ENCODE assay signal across 31 mouse cellular contexts in the genomic region with DNA sequence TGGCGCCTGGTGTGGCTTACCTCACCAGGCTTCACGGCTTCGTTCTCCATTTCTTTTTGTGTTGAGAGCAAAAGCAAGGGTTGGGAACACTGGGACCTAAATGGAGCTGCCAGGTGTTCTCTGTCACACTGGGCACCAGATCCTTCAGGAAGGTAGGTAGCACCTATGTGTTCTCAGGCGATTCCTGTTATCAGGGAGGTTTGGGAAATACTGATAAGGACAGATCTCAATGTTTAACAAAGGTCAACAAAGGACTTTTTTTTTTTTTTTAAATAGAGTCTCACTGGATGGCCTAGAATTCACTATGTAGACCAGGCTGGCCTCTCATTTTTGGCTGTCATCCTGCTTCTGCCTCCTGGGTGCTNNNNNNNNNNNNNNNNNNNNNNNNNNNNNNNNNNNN. TPM values are rescaled to one million over a fixed set of nuclear protein-coding genes. Genes with fewer than 3 reads are reported as not detected.
A peak's percentile ranks its signal among the peaks of the same experiment; 100 is the strongest.
DNase-seq lines count a peak whose midpoint lies in the region; ATAC-seq lines count a peak whose summit lies in the region.
"Had no signal": no experiment of that assay in that cellular context is flagged by ENCODE, and none has a peak within 500 bp of the region (broad histone marks: within the 10 kb centered on the region; RNA-seq: fewer than 3 reads in every experiment).

No protein-coding gene starts in this region.

- H3K36me3 ChIP-seq in heart, embryonic 12.5 days = no peaks in the 10 kb centered on the region
- H3K36me3 ChIP-seq in intestine, embryonic 15.5 days = no peaks in the 10 kb centered on the region
- no peaks in the 10 kb centered on the region for H3K36me3 ChIP-seq in stomach, embryonic 14.5 days (ENCODE audit: control insufficient read depth, insufficient read depth, low read length)
- H3K36me3 ChIP-seq: embryonic facial prominence, embryonic 15.5 days; forebrain, embryonic 10.5 days; heart, embryonic 13.5 days; hindbrain, embryonic 15.5 days had no signal

- H3K4me2 ChIP-seq in heart, embryonic 12.5 days = no peak overlapping the region
- no peak overlapping the region for H3K4me2 ChIP-seq in intestine, embryonic 15.5 days (replicated peaks)
- H3K4me2 ChIP-seq in stomach, embryonic 14.5 days (replicated peaks; ENCODE audit: low read depth, low read length) = no peak overlapping the region
- H3K4me2 ChIP-seq: embryonic facial prominence, embryonic 15.5 days; heart, embryonic 13.5 days; hindbrain, embryonic 15.5 days had no signal

- H3K4me3 ChIP-seq in heart, embryonic 12.5 days = no peak overlapping the region
- no peak overlapping the region for H3K4me3 ChIP-seq in intestine, embryonic 15.5 days (replicated peaks)
- H3K4me3 ChIP-seq in stomach, embryonic 14.5 days (ENCODE audit: low read depth, low read length) = no peak overlapping the region
- H3K4me3 ChIP-seq: embryonic facial prominence, embryonic 15.5 days; erythroblast, embryonic 14.5 days; forebrain, embryonic 10.5 days; heart, embryonic 13.5 days; hindbrain, embryonic 15.5 days had no signal

- H3K9ac ChIP-seq in heart, embryonic 12.5 days = no peak overlapping the region
- no peak overlapping the region for H3K9ac ChIP-seq in intestine, embryonic 15.5 days
- no peak overlapping the region for H3K9ac ChIP-seq in stomach, embryonic 14.5 days (replicated peaks; ENCODE audit: low read depth, low read length)
- H3K9ac ChIP-seq: embryonic facial prominence, embryonic 15.5 days; heart, embryonic 13.5 days; hindbrain, embryonic 15.5 days had no signal

- no peak for ATAC-seq in heart, embryonic 12.5 days (ENCODE audit: insufficient number of reproducible peaks, low FRiP score)
- peak; percentile 76 for ATAC-seq in intestine, embryonic 15.5 days
- no peak for ATAC-seq in stomach, embryonic 14.5 days (ENCODE audit: insufficient number of reproducible peaks, insufficient read depth, low FRiP score, low read depth)
- ATAC-seq in cerebellum, adult (ENCODE audit: insufficient number of reproducible peaks, low FRiP score, low TSS enrichment) = no peak
- ATAC-seq: activated CD4-positive, CD25-positive, alpha-beta regulatory T cell, adult 4 months; CD4-positive, CD25-positive, alpha-beta regulatory T cell, adult 4 months; forebrain, embryonic 14.5 days; Patski had no signal

- whole genome bisulfite sequencing in heart, embryonic 12.5 days = 50% methylated on average over 4 of the region's 4 CpGs
- 63% methylated on average over 4 of the region's 4 CpGs for WGBS in intestine, embryonic 15.5 days
- WGBS in stomach, embryonic 14.5 days = 45% methylated on average over 4 of the region's 4 CpGs

- H3K9me3 ChIP-seq in heart, embryonic 12.5 days (replicated peaks) = no peaks in the 10 kb centered on the region; the same call in 1 of the 2 replicates
- no peaks in the 10 kb centered on the region for H3K9me3 ChIP-seq in intestine, embryonic 15.5 days
- H3K9me3 ChIP-seq in stomach, embryonic 14.5 days (ENCODE audit: control insufficient read depth, low read depth, low read length) = no peaks in the 10 kb centered on the region
- H3K9me3 ChIP-seq: embryonic facial prominence, embryonic 15.5 days; forebrain, embryonic 10.5 days; heart, embryonic 13.5 days; hindbrain, embryonic 15.5 days had no signal

- peaks cover 3% of the 10 kb centered on the region; the same call in 1 of the 2 replicates for H3K4me1 ChIP-seq in heart, embryonic 12.5 days (replicated peaks)
- H3K4me1 ChIP-seq in intestine, embryonic 15.5 days (replicated peaks) = 0 out of 2 replicates have a peak, but pooled peaks cover 3% of the 10 kb centered on the region
- H3K4me1 ChIP-seq in stomach, embryonic 14.5 days (ENCODE audit: control insufficient read depth, insufficient read depth, low read length) = 0 out of 2 replicates have a peak, but pooled peaks cover 4% of the 10 kb centered on the region
- H3K4me1 ChIP-seq: embryonic facial prominence, embryonic 15.5 days; forebrain, embryonic 10.5 days; heart, embryonic 13.5 days; hindbrain, embryonic 15.5 days had no signal

- DNase-seq in heart, adult 11 months = peak; percentile 82
- no peak for DNase-seq in adrenal gland, postnatal 36 days
- no peak for DNase-seq in frontal cortex, postnatal 25 days (ENCODE audit: low spot score in 2 of 2)
- DNase-seq: adrenal gland, postnatal 14 days; B cell, adult 2 months; cerebellum, adult 11 months; cerebellum, adult 8-10 months; cerebellum, postnatal 14 days; embryo, embryonic 11 days; gastrocnemius, postnatal 10 days; heart, postnatal 36 days had no signal

- no peak overlapping the region for H3K27ac ChIP-seq in heart, embryonic 12.5 days (ENCODE audit: poor library complexity, severe bottlenecking)
- no peak overlapping the region for H3K27ac ChIP-seq in intestine, embryonic 15.5 days
- H3K27ac ChIP-seq in stomach, embryonic 14.5 days (ENCODE audit: low read length) = 0 out of 2 replicates have a peak overlapping the region, but pooled peaks have one; percentile 13
- H3K27ac ChIP-seq: embryonic facial prominence, embryonic 15.5 days; forebrain, embryonic 10.5 days; heart, embryonic 13.5 days; hindbrain, embryonic 15.5 days had no signal

- no peaks in the 10 kb centered on the region for H3K27me3 ChIP-seq in heart, embryonic 12.5 days (replicated peaks)
- H3K27me3 ChIP-seq in intestine, embryonic 15.5 days (replicated peaks) = no peaks in the 10 kb centered on the region
- no peaks in the 10 kb centered on the region for H3K27me3 ChIP-seq in stomach, embryonic 14.5 days (ENCODE audit: control insufficient read depth, insufficient read depth, low read length)
- H3K27me3 ChIP-seq: embryonic facial prominence, embryonic 15.5 days; heart, embryonic 13.5 days; hindbrain, embryonic 15.5 days; Patski had no signal

RNA-seq across cellular contexts. Expression of a gene that starts 19.3 kb away (rescaled TPM):
- 222 and 233 TPM in 2 replicates for polyA plus RNA-seq in heart, embryonic 12.5 days (2016; fragmentation: Nextera tagmentation; extraction: Ambion mirVana)
- 166 and 207 TPM in 2 replicates for polyA plus RNA-seq in intestine, embryonic 15.5 days (2015; fragmentation: Nextera tagmentation; extraction: Ambion mirVana)
- polyA plus RNA-seq in stomach, embryonic 14.5 days (2014; fragmentation: Nextera tagmentation; extraction: Ambion mirVana) = 302 and 323 TPM in 2 replicates
- total RNA-seq in adrenal gland, postnatal 36 days (2021) = 10 to 100 TPM; 39.2 to 49.4 TPM

RNA-seq across cellular contexts. Expression of a gene that starts 22.9 kb away (rescaled TPM):
- not detected in 2 replicates for polyA plus RNA-seq in heart, embryonic 12.5 days (2016; fragmentation: Nextera tagmentation; extraction: Ambion mirVana)
- polyA plus RNA-seq in intestine, embryonic 15.5 days (2015; fragmentation: Nextera tagmentation; extraction: Ambion mirVana) = not detected in 2 replicates
- not detected in 2 replicates for polyA plus RNA-seq in stomach, embryonic 14.5 days (2014; fragmentation: Nextera tagmentation; extraction: Ambion mirVana)
- total RNA-seq in adrenal gland, postnatal 36 days (2021) = not detected
- total RNA-seq: adrenal gland, adult 18-20 months; adrenal gland, postnatal 14 days; common myeloid progenitor, adult 5-6 weeks; gastrocnemius, postnatal 10 days; heart, adult 8-10 months; heart, postnatal 36 days had no signal
- polyA plus RNA-seq: activated CD4-positive, CD25-positive, alpha-beta regulatory T cell, adult 4 months; CD4-positive, CD25-positive, alpha-beta regulatory T cell, adult 4 months; embryonic facial prominence, embryonic 11.5 days; embryonic facial prominence, embryonic 15.5 days; erythroblast, embryonic 14.5 days; forebrain, embryonic 10.5 days; forebrain, embryonic 14.5 days; gonadal fat pad, adult 2 months; heart, embryonic 13.5 days; heart, postnatal 0 days; hindbrain, embryonic 11.5 days; hindbrain, embryonic 15.5 days; Patski had no signal
